Mouse (Mus musculus): ENCODE measurements at regions not wholly inside any gene's neighbourhood (a gene's known extent, or its start where the extent isn't known, plus 50 kb on each side); places are given as distances from the start of the nearest gene placed in this dataset.
A peak's percentile ranks its signal among the peaks of the same experiment; 100 is the strongest.

DNA sequence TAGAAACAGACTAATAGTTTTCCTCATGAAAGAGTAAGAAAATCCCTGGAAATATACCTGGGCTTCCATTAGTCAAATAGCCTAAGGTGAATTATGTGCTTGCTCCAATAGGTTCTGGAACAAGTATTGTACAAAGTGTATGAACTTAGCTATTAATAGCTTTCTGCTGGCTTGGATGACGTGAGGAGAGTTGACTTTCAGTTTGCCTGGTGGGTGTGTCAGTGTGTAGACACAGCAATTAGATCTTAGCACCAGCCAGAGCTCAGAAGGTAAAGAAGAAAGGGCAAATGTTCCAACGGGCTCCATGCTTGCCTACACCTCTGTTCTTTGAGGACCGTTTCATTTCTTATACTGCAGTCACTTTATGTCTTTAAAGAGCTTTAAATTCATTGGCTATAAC lies 654.8 kb upstream of the Mef2c start:
- DNase-seq = no peak

DNA sequence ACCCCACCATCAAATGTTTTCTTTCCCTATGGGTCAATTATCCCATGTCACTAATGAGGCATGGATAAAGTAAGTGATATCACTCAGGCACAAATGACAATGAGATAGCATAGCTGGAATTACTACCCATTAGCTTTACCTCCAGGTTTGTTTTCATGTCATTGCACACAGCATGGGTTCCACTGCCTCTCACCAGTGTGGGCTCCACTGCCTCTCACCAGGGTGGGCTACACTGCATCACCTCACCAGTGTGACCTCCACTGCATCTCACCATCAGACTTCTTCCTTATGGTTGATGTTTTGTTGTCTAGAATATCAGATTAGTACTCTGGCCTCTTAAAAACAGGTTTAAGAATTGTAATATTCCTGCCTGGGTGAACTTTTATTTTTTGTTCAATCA lies 634.0 kb upstream of the Mef2c start:
- no peak for DNase-seq

DNA sequence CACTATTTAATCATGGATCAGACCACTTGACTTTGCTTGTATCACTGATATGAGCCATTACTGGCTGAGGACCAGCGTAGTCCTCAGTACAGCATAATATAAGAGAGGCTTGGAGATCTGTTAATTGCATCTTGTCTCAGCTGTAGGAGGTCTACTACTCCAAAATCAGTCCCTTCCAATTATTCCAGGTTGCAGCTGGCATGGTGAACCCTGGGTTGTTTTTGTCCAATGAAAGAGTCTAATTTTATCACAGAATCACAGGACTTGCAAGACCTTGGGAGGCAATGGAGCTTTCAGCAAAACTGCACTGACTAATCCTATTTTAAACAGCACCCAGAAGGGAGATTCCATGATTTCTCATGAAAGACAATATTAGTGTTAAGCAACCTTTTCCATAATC lies 629.7 kb upstream of the Mef2c start:
- DNase-seq = no peak

DNA sequence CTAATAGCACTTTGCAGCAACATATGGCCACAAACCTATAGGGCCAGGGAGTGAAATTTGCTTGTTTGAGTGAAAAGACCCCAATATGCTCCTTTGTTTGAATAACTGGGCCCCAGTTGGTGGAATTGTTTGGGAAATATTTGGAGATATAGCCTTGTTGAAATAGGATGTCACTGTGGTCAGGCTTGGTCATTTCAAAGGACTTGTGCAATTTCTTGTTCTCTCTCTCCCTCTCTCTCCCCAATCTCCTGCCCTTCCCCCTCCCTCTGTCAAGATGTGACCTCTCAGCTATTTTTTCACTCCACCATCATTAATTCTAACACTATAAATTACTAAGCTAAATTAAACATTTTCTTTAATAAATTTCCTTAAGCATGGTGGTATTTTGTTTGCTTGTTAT lies 620.5 kb upstream of the Mef2c start:
- no peak for DNase-seq

DNA sequence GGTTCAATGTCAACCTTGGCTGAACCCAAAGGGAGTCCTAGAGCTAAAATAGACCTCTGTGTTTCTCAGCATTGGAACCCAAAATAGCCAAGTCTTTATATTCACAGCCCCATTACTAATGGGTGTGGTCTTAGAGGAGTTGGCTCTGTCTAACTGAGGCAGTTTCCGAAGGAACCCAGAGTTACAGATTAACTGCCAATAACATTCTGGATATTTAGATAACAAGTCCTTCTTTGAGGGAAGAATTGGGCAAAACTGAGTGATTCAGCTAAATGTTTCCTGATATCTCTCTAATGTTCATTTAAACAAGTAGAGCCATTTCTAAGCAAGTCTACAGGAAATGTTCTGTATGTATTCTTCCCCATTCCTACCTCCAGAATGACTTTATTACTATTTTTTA lies 615.1 kb upstream of the Mef2c start:
- DNase-seq = no peak

DNA sequence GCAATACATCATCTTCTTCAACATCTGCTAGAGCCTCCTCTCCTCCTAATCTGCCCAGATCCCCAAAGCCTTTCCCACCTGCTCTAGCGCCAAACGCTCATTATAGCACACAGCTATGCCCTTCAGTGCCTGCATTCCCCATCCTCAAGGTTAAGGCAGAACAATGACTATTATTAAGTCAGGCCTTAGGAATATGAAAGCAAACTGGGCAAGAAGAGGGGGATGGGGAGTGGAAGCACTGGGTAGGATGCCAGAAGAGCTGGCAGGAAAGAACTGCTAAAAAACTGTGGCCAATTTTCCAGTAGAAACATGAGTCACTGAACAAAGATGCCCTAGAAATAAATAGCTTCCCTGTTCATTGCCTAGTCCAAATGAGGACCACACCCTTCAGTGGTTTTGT lies 611.1 kb upstream of the Mef2c start:
- peak; percentile 2 for DNase-seq

DNA sequence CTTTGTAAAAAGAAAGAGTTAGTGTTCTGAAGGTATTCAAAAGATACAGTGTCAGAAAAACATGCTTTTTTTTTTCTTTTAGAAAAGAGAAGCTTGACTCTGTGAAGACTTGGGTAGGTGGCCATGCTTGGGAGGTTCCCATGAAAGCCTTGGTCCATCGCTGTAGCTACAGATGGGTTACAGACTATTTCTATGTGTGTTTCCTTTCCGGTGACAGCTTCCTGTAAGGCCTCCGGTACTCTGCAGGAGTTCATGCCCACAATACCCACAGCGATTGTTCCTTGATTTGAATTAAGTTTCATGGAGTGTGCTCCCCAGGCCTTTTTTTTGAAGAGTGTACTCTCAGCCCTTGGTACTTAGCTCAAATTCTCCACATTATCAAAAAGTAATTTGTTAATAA lies 604.1 kb upstream of the Mef2c start:
- DNase-seq = no peak

DNA sequence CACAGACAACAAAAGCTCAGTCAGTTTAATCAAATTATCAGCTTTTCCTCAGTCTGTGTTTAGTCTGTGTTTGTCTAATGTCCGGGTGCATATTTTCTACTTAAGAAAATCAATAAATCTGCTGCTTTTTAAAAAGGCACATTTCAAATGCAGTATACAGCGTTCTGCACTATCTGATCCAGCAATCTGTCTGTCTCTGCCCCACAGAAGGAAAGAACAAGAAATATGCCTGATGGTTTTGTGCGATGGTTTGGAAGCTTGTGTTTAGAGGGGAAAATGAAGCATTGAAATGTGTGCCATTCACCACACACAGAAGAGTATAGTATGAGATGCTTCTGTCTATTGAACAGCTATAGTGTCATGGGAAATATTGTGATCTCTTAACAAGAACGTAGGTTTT lies 601.7 kb upstream of the Mef2c start:
- DNase-seq = no peak

DNA sequence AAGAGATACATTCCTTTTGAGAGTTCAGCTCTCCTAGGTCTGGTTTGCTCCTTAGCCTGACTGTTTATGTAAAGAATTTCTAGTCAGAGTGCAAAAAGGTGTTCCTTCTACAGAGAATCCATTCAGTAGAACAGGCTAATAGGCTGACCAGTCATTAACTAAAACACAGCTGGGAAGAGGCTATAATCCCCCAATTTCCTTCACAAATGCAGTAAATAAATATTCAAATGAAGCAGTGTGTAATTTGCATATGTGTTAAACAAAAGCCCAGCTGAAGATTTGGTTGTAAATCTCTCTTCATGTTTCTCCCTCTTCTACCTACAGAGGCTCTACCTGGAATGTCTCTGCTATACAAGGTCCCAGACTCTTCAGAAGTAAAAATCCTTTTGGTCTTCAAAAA lies 600.2 kb upstream of the Mef2c start:
- no peak for DNase-seq

DNA sequence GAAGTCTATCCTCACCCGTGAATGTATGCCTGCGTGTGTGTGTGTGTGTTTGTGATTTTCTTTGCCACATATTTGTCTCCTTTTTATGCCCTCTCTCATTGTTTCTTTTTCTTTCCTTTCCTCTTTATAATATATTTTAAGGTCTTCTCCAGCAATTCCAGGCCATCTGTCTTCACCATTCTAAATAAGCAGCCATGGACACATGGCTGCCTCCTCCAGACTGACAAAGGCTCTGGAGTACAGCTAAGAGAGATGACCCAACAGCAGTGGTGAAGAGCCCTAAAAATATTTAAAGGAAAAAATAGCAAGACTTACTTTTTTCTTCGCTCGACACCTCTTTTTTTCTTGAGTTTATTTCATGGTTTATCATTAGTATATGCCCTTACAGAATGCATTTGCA lies 596.1 kb upstream of the Mef2c start:
- DNase-seq = no peak

DNA sequence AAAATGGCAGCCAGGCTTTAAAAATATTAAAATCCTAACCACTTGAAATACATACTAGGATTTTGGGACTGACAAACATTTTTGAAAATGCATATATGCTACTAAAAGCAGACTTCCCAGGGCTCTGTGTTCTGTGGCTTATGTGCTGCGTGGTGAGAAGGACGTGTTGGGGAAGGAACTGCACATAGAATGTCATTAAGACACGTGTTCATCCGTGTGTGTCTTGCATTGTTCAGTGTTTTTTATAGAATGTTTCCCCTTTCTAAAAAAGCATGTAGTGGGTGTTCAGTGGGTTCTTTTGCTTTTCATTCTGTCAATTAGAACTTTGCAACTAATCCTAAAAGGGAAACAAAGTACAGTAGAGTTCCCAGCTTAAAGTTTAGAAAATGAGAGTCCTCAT lies 594.7 kb upstream of the Mef2c start:
- no peak for DNase-seq

DNA sequence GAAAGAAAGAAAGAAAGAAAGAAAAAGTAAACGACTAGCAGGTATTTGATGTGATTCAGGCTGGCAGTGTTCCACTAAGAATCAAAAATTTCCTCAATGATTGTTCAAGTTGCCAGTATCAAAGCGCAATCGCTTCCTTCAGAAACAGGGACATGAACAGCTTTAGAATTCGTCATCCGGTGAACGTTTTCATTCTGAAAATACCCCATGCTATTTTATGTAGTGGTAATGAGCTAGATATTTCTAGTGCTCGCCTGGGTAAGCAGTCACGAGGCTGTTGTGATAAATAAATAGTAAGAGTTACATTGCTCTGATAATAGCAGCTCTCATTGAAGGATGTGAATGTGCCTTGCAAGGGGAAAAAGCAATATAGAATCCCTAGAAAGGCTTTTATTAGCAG lies 591.0 kb upstream of the Mef2c start:
- no peak for DNase-seq

DNA sequence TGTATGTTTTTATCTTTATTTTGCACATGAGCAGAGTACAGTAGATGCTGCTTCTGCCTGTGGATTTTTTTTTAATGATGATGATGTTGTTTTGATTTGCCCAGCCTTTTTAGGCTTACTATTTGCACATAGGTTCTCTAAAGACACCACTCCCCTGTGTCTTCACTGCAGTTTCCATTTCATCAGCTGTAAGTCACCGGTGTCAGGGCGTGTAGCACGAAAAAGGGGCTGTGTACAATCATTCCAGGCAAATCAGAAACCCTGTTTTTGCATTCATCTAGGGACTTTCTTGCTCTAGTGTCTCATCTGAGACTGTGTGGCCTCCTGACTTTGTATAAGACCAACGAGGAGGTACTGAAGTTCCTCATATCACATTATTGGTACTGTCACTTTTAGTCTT lies 588.6 kb upstream of the Mef2c start:
- no peak for DNase-seq

DNA sequence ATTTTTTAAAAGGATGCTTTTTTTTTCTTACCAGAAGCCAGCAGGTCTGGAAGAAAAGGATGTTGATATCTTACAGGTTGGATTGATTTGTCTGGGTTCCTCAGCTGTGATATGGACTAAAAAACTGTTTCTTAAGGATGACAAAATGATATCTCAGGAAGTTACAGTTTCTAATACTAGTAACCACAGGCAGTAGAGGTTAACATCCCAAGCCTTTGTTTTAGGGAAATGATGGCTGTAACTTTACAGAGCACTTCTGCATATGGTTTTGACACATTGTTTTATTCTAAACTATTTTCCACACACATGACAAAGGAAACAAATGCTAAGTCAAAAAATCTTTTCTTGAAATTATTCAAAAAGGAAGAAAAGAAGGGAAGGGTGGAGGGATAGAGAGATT lies 573.8 kb upstream of the Mef2c start:
- no peak for DNase-seq

DNA sequence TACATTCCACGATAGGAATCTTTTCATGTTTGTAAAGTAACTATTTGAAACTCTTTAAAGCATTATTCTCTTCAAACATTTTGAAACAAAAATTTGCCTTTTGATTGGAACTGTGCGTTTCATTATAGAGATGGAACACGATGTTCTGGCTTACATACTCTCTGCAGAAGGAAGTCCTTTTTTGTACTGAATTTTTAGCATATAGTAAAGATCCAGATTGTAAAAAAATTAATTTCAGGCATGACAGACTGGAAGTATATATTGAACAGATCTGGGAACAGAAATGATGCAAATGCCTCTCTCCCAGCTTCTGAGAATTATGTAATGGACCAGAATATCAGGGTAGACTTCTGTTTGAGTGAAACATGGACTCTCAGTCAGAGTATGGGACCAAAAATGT lies 566.0 kb upstream of the Mef2c start:
- no peak for DNase-seq

DNA sequence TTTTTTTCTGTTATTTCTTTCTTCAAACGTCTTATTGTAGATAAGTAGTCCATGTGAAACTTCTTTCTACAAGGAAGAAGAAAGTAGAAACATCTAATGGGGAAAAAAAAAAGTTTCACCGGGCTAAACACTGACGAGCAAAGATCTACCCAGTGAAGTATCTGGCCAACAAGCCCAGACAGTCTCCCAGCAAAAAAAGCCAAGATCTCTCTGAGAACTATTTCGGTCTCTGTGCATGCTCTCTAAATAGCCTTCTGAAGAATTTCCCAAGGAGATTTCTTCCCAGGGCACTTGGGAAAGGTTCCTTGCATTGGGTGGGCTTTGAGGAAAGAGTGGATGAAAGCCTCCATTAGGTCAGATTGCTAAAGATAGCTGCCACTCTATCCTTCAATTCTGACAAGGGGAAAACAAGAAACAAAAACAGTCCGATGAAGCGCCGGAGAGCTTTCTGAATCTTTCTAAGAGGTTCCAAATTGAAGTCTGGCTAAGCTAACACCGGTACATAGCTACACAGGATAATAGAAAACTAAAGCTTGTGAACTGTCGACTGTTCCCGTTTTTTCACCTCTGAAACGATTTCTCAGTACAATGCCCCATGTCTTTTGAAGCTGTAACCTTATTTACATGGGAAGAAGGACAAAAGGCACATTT lies 561.0 kb upstream of the Mef2c start:
- DNase-seq = no peak

DNA sequence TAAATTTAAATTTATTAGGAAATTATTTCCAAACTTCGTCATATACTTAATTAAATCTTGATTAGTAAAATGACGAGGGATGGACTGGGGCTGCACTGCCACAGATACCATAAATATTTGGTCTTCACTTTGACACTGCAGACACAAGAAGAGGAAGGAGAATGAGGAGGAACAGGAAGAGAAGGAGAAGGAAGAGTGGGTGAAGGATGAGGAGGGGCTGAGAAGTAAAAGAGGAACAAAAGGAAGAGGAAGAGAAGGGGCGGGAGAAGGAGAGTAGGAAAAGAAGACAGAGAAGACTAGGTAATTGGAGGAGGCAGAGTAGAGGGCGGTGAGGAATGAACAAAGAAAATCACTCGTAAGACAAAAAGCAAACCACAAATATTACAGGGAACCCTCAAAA lies 556.9 kb upstream of the Mef2c start:
- DNase-seq = no peak

DNA sequence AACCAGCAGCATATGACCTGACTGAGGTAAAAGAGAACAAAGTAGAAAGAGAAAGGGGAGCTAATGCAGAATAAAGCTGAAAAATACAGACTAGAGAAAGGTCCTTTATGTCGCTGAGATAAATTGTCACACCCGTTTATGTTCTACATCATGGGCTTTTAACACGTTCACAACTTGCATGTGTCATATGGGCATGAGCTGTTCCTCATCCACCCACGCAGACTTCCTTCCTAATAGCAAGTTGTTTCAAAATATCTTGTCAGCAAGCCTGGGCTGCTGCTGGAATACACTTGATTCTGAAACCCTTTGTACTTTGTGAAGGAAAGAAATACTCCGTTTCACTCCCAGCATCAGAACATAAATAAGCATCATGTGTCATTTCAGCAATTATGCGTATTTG lies 554.3 kb upstream of the Mef2c start:
- no peak for DNase-seq

DNA sequence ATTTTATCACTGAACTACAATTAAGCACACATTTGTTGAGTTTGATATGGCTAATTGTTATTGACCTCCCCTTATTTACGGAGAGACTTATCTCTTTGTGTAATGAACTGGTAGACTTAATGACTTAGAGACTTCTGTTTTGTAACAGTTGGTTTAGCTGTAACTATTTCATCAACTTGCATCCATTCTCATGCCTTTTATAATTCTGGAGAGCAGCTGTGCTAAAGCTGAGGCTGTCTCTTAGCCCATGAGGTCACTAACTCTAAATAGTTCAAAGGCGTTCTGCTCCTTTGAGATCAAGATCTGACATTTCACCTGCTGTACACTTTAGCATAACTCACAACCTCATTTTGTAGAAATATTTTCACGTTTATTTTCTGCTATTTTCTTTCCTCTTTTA lies 541.5 kb upstream of the Mef2c start:
- no peak for DNase-seq

DNA sequence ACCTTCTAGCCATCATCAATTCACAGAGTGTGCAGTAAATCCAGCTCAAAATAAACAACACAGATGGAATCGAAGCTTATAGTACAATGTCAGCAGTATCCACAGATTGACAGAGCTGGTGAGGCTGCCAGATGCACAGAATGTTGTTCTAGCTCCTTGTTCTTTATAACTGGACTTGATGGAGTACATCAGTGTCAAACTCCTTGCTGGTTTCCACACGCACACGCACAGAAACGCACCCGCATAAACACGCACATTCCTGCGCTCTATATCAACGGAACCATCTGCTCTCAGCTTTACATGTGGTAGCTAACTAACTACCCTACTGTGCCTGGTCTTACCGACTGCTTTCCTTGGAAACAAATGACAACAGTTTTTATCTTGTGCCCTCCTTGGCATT lies 532.1 kb upstream of the Mef2c start:
- DNase-seq = no peak

DNA sequence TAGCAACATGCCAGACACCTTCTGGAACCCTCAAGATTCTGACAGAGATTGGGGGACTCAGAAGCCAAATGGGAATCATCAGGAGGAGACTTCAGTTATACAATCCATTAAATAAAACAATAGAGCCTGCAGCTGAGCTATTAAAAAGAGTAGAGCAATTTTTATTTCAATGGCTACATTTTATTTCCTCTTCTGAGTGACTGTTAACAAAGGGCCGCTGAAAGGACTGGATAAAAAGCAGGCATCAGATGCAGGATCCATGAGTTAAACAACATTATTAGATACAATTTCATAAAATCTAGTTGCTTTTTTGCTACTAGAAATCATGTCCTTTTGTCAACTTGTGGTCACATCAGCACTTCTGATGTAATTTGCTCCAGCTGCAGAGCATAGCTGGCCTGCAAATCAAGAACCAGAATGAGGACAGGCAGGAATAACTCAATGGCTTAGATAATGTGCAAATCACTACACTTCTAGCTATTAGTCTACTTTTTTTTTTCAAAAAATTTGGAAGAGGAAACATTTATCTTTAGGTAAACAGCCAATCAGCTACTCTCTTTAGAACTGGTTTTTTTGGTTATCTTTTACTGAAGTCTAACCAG lies 529.5 kb upstream of the Mef2c start:
- DNase-seq = no peak

DNA sequence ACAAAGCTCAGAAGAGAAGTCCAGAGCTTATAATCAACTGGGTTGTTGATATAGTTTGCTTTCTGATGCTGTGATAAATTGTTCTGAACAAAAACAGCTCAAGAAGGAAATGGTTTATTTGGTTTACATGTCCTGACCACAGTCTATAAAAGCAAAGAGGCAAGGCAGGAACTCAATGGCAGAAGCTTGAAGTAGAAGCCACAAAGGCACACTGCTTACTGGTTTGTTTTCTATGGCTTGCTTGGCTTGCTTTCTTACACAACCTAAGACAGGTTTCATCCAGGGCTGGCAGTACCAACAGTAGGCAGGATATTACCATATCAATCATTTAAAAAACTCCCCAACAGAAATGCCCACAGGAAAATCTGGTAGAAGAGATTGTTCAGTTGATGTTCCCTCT lies 502.7 kb upstream of the Mef2c start:
- DNase-seq = no peak

DNA sequence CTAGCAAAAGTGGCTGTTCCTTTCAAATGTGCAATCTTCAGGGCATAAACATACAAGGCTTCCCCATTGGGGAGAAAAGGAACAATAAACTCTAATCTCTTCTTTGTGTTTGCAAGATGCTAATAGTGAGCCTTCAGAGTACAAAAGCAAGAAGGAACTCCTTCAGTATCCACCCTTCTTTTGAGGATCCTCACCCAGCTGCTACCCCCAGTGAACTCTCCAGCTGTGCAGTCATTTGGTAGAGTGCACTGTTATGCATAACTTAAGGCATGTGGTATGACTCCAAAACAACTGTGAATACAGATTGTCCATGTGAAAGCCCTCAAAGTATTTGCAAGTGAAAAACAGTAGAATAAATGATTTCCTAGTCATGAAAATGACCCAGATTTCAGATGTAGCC lies 487.1 kb upstream of the Mef2c start:
- DNase-seq = no peak

DNA sequence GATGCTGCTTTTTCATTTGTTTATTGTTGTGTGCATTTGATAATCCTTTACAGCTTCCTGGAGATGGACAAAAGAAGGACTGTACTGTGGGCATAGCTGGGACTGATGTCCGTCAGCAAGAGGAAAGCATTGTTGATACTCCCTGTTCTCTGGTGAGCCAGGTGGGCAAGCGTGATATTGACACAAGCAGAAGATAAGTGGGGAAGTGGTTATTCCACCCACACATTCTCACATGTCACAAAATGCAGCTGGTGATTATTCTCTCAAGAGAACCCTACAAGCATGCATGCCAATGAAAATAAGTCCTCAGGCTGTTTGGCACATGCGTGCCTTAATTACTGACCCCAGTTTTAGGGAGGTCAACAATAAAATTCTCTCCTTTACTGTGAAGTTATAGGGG lies 483.0 kb upstream of the Mef2c start:
- peak; percentile 5 for DNase-seq

DNA sequence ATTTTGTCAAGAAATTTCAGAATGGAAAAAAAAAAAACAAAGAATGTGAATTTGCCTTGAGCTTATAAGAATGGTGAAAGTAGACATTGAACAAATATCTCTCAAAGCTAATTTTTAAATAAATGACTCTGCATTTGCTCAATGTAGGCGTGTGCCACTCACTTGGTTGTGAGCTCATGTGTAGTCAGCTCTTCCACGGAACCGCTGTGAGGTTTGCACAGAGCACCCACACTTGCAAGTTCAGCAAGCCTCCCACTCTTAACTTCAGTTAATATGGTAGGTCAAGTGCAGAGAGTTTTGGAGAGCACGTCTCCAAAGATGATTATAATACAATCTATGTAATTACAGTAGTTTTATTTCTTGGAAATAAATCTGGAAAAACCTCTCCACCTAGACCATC lies 479.9 kb upstream of the Mef2c start:
- DNase-seq = no peak

DNA sequence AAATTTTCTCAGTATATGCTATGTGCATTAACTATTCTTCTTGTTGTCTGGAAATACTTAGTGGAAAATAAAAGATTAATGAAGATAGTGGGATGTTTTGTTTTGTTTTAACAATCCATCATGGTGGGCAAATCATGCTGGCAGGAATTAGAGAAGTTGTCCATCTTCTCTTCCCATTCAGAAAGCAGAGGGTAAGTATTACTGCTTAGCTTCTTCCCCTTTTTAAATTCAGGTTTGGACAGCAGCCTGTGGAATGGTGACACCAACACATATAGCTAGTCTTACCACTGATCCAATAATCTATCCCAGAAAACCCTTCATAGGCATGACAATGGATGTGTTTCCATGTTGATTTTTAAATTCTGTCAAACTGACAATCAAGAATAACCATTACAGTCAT lies 467.9 kb upstream of the Mef2c start:
- no peak for DNase-seq

All from kidney, adult 18-20 months (tissue).